Mouse (Mus musculus) liver, embryonic 14.5 days (tissue): ENCODE data around the gene Slc7a15. TPM values are rescaled to one million over a fixed set of nuclear protein-coding genes. Genes with fewer than 3 reads are reported as not detected.

ENCODE experiments used
- ATAC-seq: fragments of 200-750 bp; cut with Nextera tagmentation; 2 replicates; pipeline ENCODE4 v1.8.0; 2017; ENCODE audit warnings: moderate number of reproducible peaks, mild to moderate bottlenecking, moderate library complexity; ENCODE audit not compliant: insufficient read depth
- DNase-seq, 3 experiments: peaks; one replicate each; pipeline ENCODE4 v3.0.0-alpha.2; 2012 to 2013; ENCODE audit warnings: low read depth in 3 of 3, low spot score in 3 of 3
- H3K27ac ChIP-seq: fragments of 300-500 bp; sonication (generic); 2 replicates; pipeline ENCODE4 v1.5.1; 2014; ENCODE audit warnings: moderate library complexity, mild to moderate bottlenecking, control low read depth, inconsistent platforms
- H3K27me3 ChIP-seq: fragments of 300-500 bp; sonication (generic); 2 replicates; pipeline ENCODE4 v1.6.1; 2014; ENCODE audit warnings: mild to moderate bottlenecking, low read length, moderate library complexity; ENCODE audit not compliant: control insufficient read depth, insufficient read depth
- H3K36me3 ChIP-seq: fragments of 300-500 bp; sonication (generic); replicated peaks from 2 replicates; pipeline ENCODE4 v1.6.1; 2014; ENCODE audit warnings: low read depth; ENCODE audit not compliant: control insufficient read depth, insufficient read depth
- H3K4me1 ChIP-seq, 2 experiments: fragments of 200-500 bp in 1 of 2; fragments of 300-500 bp in 1 of 2; sonication (generic) in 1 of 2; replicated peaks; 2 replicates each; pipeline ENCODE4 v1.6.1; 2012 to 2014; ENCODE audit warnings: antibody characterized with exemption in 1 of 2, inconsistent platforms in 1 of 2, low read length in 1 of 2; ENCODE audit not compliant: control insufficient read depth in 2 of 2, insufficient read depth in 2 of 2
- H3K4me2 ChIP-seq: fragments of 300-500 bp; sonication (generic); 2 replicates; pipeline ENCODE4 v1.6.1; 2014; ENCODE audit warnings: low read depth, mild to moderate bottlenecking, control low read depth, moderate library complexity
- H3K4me3 ChIP-seq, 2 experiments: fragments of 200-500 bp in 1 of 2; fragments of 300-500 bp in 1 of 2; sonication (generic) in 1 of 2; 2 replicates each; pipeline ENCODE4 v1.5.1; 2012 to 2014; ENCODE audit warnings: low read depth in 2 of 2, low read length in 2 of 2, mild to moderate bottlenecking in 2 of 2, control low read depth in 1 of 2, inconsistent platforms in 1 of 2, moderate library complexity in 1 of 2; ENCODE audit not compliant: insufficient read depth in 1 of 2
- H3K9ac ChIP-seq: fragments of 300-500 bp; sonication (generic); replicated peaks from 2 replicates; pipeline ENCODE4 v1.6.1; 2014; ENCODE audit warnings: mild to moderate bottlenecking, control low read depth, moderate library complexity
- H3K9me3 ChIP-seq: fragments of 300-500 bp; sonication (generic); 2 replicates; pipeline ENCODE4 v1.6.1; 2016; ENCODE audit warnings: low read length, mixed read lengths; ENCODE audit not compliant: control insufficient read depth
- CTCF ChIP-seq: IDR thresholded peaks from 2 replicates; pipeline ENCODE4 v1.5.1; 2016; ENCODE audit warnings: antibody characterized with exemption, low read depth, control low read depth
- EP300 ChIP-seq: IDR thresholded peaks from 2 replicates; pipeline ENCODE4 v1.6.1; 2016; ENCODE audit warnings: antibody characterized with exemption, low read depth
- WGBS: fragments of 180-500 bp; shearing (Covaris S2); extraction: QIAGEN DNeasy Blood & Tissue Kit; methylation state at CpG from one replicate; pipeline ENCODE4 v1.1.7; 2014; ENCODE audit not compliant: insufficient replicate concordance; 5-methylcytosine and 5-hydroxymethylcytosine counted together
- polyA plus RNA-seq, 2 experiments: library from polyadenylated mRNA; depleted of rRNA in 1 of 2; stranded (reverse) in 1 of 2; unstranded in 1 of 2; fragments of >200 nt; fragmentation: Nextera tagmentation in 1 of 2; extraction: Ambion mirVana in 1 of 2; gene quantifications; 2 replicates each; pipeline versions ENCODE4 v1.2.1 to v1.2.3; 2012 to 2014

Gene Slc7a15
- polyA plus RNA-seq, 2 experiments = 0.06 to 0.11 TPM

DNA sequence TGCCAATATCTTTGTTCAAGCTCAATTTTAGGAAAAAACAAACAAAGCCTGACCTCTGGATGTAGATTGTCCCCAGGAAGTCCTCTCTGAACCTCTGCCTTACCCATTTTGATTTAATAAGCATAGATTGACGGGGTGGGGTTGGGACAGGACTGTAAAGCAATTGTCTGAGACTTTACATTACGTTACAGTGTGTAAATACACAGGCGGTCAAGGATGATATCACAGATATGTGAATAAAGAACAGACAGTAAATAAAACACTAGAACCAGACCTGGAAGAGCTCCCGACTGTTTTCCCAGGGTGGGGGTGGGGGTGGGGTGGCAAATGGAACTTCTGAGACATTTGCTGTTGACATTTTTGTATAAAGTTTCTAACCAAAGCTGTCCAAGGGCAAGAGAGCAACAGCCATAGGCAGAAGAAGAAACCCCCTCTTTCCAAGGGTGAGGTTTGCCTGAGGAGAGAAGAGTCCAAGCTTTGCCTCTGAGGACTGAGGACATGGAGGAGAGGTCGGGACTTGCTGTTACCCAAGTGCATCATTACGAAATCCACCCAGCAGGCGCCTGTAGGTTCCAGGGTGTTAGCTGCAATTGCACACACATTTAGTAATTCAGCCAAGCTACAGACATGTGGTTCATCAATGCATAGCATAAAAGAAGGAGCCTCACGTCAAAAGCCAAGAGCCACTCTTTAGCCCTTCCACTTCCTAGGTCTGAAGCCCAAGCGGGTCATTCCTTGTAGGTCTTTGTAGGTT is 91.7 kb downstream of the Slc7a15 start:
- no peaks in the 10 kb centered on the region for H3K27me3 ChIP-seq
- peak in 1 of 3 experiments; percentile 33 for DNase-seq
- no peak overlapping the region for H3K4me2 ChIP-seq
- peak; percentile 37; the same call in 1 of the 2 replicates for ATAC-seq
- no peaks in the 10 kb centered on the region for H3K36me3 ChIP-seq
- H3K4me1 ChIP-seq = peaks cover 0 to 9% of the 10 kb centered on the region in 2 experiments; a peak in 2 of 4 replicates
- no peak overlapping the region for H3K4me3 ChIP-seq
- H3K9ac ChIP-seq = no peak overlapping the region
- TF ChIP-seq CTCF = no peak
- TF ChIP-seq EP300 = no peak
- no peaks in the 10 kb centered on the region for H3K9me3 ChIP-seq
- 54% methylated on average over 9 of the region's 9 CpGs for WGBS
- H3K27ac ChIP-seq = no peak overlapping the region

DNA sequence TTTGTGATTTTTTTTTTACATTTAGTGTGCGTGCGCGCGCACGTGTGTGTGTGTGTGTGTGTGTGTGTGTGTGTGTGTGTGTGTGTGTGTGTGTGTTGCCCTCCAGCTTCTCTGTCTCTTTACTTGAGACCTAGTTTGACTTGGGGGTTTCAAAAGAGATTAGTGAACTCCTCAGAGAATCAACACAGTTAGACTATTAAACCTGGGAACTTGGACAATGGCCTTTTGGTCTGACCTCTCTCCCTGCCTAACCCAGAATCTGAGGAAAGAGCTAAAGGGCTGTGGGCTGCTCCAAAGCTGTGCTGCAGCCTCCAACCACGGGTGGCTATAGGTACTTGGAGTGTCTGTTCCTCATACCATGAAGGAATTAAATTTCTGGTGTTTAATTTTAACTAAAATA is 94.7 kb downstream of the Slc7a15 start:
- ATAC-seq (no peak), DNase-seq (no peak)
- Histone ChIP-seq H3K4me1 (peaks cover 3 to 10% of the 10 kb centered on the region in 2 experiments; a peak in 2 of 4 replicates), H3K9ac (no peak overlapping the region), H3K27ac (no peak overlapping the region), H3K4me3 (no peak overlapping the region), H3K9me3 (no peaks in the 10 kb centered on the region), H3K27me3 (peaks cover 3% of the 10 kb centered on the region; the same call in 1 of the 2 replicates), H3K4me2 (no peak overlapping the region), H3K36me3 (no peaks in the 10 kb centered on the region)
- TF ChIP-seq CTCF (no peak), EP300 (no peak)
- WGBS = 74% methylated on average over 6 of the region's 6 CpGs

DNA sequence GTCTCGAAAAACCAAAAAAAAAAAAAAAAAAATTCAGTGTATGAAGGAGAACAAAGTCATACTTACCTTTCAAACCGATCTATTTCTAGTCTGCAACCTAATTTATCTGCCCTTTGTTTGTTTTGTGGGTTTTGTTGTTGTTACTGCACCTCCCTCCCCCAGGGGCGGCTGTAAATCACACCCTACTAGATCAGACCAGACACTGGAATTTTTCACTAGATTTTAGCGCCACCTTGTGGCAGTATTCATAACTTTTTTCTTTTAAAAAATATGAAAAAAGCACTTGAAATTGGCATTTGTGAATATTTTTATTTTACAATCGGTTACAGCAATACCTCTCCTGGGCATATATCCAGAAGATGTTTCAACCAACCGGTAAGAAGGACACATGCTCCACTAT is 96.3 kb downstream of the Slc7a15 start:
- TF ChIP-seq CTCF (peak; percentile 40), EP300 (no peak)

DNA sequence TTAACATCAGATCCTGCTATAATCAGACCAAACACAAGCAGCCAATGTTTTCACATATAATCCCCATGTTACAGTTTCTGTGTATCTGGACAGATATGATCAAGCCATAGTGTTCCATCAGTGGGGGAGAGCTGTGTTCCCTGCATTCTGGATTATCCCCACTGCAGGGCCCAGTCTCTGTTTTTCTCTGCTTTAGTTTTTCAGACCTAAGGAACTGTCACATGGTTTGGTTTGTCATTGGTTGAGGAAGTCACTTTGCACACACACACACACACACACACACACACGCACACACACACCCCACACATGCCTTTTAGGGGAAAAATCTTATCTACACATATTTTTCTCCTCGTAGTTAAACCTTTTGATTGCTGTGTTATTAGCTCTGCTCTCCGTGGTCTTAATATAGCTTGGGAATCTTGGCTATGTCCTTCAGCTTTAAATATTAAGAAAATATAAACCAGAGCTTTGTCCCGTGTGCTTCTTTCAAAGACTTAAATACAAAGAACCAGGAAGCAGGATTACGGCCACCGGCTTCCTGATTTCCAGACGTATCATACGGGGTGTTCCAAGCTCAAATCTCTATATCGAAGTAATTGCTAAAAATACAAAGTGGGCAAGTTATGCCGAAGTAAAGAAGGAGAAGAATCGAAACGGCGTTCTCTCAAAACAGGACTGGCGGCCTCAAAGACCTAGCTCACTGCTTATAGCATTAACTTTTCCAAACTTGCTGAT is 97.1 kb downstream of the Slc7a15 start:
- no peak for DNase-seq
- H3K4me2 ChIP-seq = no peak overlapping the region
- H3K4me3 ChIP-seq = no peak overlapping the region
- ATAC-seq = no peak
- TF ChIP-seq EP300 (no peak), CTCF (no peak)
- 65% methylated on average over 14 of the region's 14 CpGs for WGBS
- H3K27ac ChIP-seq = no peak overlapping the region
- no peaks in the 10 kb centered on the region for H3K36me3 ChIP-seq
- no peaks in the 10 kb centered on the region for H3K9me3 ChIP-seq
- peaks cover 3 to 10% of the 10 kb centered on the region in 2 experiments; a peak in 2 of 4 replicates for H3K4me1 ChIP-seq
- H3K9ac ChIP-seq = no peak overlapping the region
- peaks cover 12% of the 10 kb centered on the region for H3K27me3 ChIP-seq

More for the DNA sequence above, 96.3 kb downstream of the Slc7a15 start:
- H3K4me3 ChIP-seq = no peak overlapping the region
- H3K4me2 ChIP-seq = no peak overlapping the region
- no peak for ATAC-seq
- no peak overlapping the region for H3K9ac ChIP-seq
- no peak overlapping the region for H3K27ac ChIP-seq
- no peaks in the 10 kb centered on the region for H3K36me3 ChIP-seq
- DNase-seq = peak in 1 of 3 experiments; percentile 20
- H3K4me1 ChIP-seq = peaks cover 3 to 10% of the 10 kb centered on the region in 2 experiments; a peak in 2 of 4 replicates
- WGBS = 14% methylated on average over 6 of the region's 6 CpGs
- no peaks in the 10 kb centered on the region for H3K9me3 ChIP-seq
- H3K27me3 ChIP-seq = peaks cover 12% of the 10 kb centered on the region
